Mouse (Mus musculus) yolk sac, embryonic 10.5 days (tissue): ENCODE data around the gene Gm5415.
"Not testable (repeated sequence)": the region's sequence is repeated elsewhere in the genome, so short reads cannot be mapped to it uniquely, and the experiment has no call there.

Source experiments
- DNase-seq: peaks from one replicate; pipeline ENCODE4 v3.0.0-alpha.2; 2017; ENCODE audit warnings: low spot score

The Gm5415 gene

GRCm38 (mm10) chr1:32547194-32547593, at the start of gene Gm5415:
Gene Gm5415 (minus strand): TSS chr1:32547294.
- DNase-seq, result not testable (repeated sequence)

GRCm38 (mm10) chr1:32568901-32569300, 21.8 kb upstream of the Gm5415 start:
- DNase-seq, result no peak

GRCm38 (mm10) chr1:32553925-32554324, 6.8 kb upstream of the Gm5415 start:
- DNase-seq, result no peak

GRCm38 (mm10) chr1:32553459-32553858, 6.4 kb upstream of the Gm5415 start:
- DNase-seq, result no peak

- DNase-seq, result no peak
Measured at GRCm38 (mm10) chr1:32503381-32503780, 43.7 kb downstream of the Gm5415 start.
